Mouse (Mus musculus): ENCODE results near the gene Ttc38. TPM values are rescaled to one million over a fixed set of nuclear protein-coding genes. Genes with fewer than 3 reads are reported as not detected.

The Ttc38 gene
- 2.2 and 3.6 TPM in 2 replicates for polyA plus RNA-seq (2021; fragmentation: Nextera tagmentation)
- long read RNA-seq, experiment 1, transcript Ttc38-203 (14 exons, 3,749 nt): major isoform, 8 of 11 reads
- long read RNA-seq, experiment 1, partial matches to known transcripts: 2 of 11 reads
- long read RNA-seq, experiment 1, other reads (novel, unspliced or antisense): 1 of 11 reads
- long read RNA-seq, experiment 2, partial matches to known transcripts: 0 of 4 reads
- long read RNA-seq, experiment 2, other reads (novel, unspliced or antisense): 3 of 4 reads

DNA sequence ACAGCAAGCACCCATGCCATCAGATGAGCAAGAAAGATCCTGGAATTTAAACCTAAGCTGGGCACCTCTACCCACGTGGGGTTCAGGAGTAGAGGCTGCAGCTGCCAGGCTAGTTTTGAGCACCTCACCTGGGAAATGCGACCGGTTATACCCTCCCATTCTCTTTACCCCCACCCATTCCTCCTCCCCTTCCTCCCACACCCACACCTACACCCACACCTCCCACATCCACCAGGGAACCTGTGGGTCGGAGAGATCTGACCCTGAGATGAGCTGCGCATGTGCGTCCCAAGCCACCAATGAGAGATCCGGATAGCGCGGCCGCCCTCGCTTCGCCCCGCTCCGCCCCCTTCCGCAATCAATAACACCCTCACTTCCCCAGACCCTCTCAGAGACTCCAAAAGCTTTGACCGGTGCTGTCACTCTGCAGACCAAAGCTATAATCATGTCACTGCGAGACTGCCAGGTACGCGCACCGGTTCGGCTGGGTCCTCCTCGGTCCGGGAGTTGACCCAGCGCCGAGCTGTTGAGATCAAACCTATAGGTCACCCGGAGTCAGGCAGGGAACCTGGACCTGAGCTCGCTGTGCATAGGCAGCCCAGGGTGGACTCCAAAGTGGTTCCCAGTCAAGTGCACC is at the start of gene Ttc38:
Gene Ttc38 (plus strand): TSS at position 353 of the 637 bp plus-strand sequence.

DNA sequence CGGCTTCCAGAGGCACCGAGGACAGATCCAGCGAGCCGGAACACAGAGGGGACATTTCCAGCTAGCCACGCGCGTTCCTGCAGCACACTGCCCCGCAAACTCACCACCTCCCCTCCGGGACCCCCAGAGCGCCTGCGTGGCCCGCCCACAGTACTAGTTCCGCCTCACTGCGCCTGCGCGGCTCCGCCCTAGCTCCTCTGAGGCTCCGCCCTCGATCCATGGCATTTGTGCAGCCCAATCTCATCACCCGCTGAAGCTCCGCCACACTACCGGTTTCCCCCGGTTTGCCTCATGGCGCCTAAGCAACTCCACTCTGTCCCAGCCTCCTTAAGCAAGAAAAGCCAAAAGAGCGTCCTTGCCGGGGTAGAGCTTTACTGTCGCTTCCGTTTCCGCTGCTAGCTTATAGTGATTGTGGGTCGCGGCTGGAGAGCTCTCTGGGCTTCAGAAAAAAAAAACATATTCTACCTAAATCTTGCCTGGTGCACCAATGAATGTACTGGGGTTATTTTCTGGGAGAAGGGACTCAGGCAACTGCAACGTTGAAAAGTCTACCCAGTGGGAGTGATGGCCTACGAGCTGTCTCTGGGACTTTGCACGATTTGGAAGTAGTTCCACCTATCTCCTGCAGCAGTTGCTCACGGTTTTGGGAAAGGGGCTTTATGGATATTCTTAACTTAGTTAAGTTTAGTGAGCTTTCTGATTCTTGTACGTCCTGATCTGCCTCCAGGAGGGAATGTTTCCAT is 20.4 kb upstream of the Ttc38 start, which contains the start of gene Cdpf1:
Gene Cdpf1 (minus strand): TSS at position 163 of the 743 bp plus-strand sequence.

DNA sequence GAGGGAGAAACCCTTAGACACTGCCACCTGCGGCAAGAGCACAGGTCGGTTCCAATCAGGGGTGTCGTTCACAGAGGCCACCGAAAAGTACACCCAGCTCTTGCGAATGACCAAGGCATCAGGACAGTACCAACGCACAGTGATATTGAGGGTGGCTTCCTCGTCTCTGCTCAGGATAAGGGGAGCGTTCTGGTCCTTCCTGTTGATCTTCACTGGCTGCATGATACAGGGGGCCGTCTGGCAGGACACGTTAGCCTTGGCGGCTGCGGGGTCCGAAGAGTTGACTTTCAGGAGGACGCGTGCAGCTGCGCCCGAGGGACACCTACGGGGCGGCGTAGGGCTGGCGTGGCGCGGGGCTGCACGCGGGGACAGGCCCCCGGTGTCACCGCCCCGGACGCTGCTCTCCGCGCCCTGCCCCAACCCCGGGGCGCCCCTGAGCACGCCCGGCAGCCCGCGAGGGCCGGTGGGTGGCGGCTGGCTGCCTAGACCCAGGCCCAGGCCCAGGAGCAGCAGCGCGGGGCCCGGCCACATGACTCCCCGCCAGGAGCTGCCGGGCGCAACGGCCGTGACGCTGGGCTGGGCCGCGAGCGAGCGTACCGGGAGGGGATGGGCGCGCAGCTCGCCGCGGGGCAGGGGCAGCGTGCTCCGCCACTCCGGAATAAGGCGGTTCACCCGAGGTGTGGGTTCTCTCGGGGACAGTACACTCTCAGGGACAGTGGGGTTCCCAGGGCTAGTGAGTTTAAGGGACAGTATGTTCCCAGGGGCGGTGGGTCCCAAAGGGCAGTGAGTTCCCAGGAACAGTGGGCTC is 10.7 kb upstream of the Ttc38 start, which contains the start of gene Pkdrej:
Gene Pkdrej (minus strand): TSS at position 532 of the 808 bp plus-strand sequence.

DNA sequence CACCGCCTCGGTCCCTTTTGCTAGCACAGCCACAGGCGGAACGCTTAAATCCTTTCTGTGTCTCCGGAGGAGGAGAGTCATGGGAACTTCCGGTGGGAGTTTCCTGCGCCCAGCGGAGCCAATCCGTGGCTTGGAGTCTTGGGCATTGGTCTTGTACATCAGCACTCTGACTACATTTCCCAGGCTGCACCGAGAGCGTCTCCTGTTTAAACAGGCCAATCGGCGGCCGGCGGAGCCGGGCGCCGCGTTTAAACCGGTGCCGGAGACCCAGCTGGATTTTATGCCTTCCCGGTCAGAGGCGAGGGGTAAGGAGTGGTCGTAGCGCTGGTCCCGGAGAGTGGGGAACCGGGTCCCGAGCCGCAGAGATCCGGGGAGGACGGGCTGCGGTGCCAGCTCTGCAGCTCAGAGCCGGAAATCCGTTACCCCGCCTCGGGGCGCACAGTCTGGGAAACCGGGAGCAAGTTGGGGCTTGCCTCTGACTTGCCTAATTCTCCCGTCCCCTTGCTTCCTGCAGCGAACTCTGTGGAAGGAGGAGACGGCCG is 27.5 kb downstream of the Ttc38 start, which contains the start of gene Gtse1:
Gene Gtse1 (plus strand): TSS at position 256 of the 542 bp plus-strand sequence.

DNA sequence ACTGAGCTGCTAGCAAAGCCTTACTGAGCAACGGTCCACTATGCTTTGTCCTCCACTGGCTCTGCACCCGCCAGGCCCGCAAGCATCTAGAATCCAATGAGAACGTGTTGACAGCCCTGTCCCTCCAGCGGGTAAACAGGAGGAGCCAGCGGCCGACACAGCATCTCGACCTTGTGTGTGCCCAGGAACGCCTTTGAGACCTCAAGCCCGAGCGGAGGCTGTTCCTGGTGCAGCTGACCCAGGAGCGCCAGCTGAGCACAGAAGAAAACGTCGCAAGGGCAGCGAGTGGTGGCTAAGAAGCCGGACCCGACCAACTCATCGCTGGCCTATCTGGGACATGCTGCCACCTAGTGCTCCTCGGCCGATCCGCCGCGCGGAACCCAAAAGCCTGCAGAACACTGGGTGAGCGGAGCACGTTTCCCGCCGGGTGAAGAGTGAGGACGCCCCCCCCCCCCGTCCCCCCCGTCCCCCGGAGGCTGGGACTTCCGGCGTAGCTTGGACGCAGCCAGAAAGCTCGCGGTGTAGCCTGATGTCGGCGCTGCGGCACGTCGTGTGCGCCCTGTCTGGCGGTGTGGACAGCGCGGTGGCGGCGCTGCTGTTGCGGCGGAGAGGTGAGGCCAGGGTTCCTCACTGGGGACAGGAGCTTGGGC is 46.9 kb downstream of the Ttc38 start, which contains the start of gene Trmu:
Gene Trmu (plus strand): TSS at position 465 of the 650 bp plus-strand sequence.

Other genes starting within 250 kb of the Ttc38 start
- 12.9 and 17.6 TPM in 2 replicates for gene Wnt7b, start 249.8 kb upstream of the Ttc38 start, polyA plus RNA-seq (2021; fragmentation: Nextera tagmentation)
- 2.2 and 3.7 TPM in 2 replicates for gene Ppara, start 97.3 kb upstream of the Ttc38 start, polyA plus RNA-seq (2021; fragmentation: Nextera tagmentation)
- gene Cdpf1, start 20.6 kb upstream of the Ttc38 start, polyA plus RNA-seq (2021; fragmentation: Nextera tagmentation): 37.3 and 38.8 TPM in 2 replicates
- gene Pkdrej, start 10.6 kb upstream of the Ttc38 start, polyA plus RNA-seq (2021; fragmentation: Nextera tagmentation): 0.21 and 0.38 TPM in 2 replicates
- 0.18 and 0.38 TPM in 2 replicates for gene Gtse1, start 27.4 kb downstream of the Ttc38 start, polyA plus RNA-seq (2021; fragmentation: Nextera tagmentation)
- 17.1 and 17.2 TPM in 2 replicates for gene Trmu, start 47.0 kb downstream of the Ttc38 start, polyA plus RNA-seq (2021; fragmentation: Nextera tagmentation)
- 0.53 and 0.58 TPM in 2 replicates for gene Celsr1, start 201.5 kb downstream of the Ttc38 start, polyA plus RNA-seq (2021; fragmentation: Nextera tagmentation)
- gene Gramd4, start 225.4 kb downstream of the Ttc38 start, polyA plus RNA-seq (2021; fragmentation: Nextera tagmentation): 3.2 and 6.9 TPM in 2 replicates

All from left cerebral cortex, adult 6 months (tissue).